Mouse (Mus musculus): ENCODE data around the gene Mllt3.

- TF ChIP-seq CTCF (IDR thresholded peaks at IDR 0.05; ENCODE audit: extremely low read depth, insufficient read length, insufficient replicate concordance, low read depth, low read length) (no peak), POLR2A (IDR thresholded peaks at IDR 0.05; ENCODE audit: low read depth, low read length) (no peak)
These were observed 79.9 kb downstream of the Mllt3 start for GRCm38 (mm10) chr4:87953268-87953667.
